Mouse (Mus musculus) stomach, embryonic 16.5 days (tissue): Measurements from ENCODE around the gene Skap2. TPM values are rescaled to one million over a fixed set of nuclear protein-coding genes. Genes with fewer than 3 reads are reported as not detected.

Experiments used
- ATAC-seq: fragments of 200-750 bp; cut with Nextera tagmentation; 2 replicates; pipeline ENCODE4 v1.8.0; 2017; ENCODE audit warnings: moderate number of reproducible peaks, moderate TSS enrichment; ENCODE audit not compliant: insufficient read depth, low FRiP score
- H3K27ac ChIP-seq: fragments of 300-500 bp; sonication (generic); 2 replicates; pipeline ENCODE4 v1.5.1; 2014; ENCODE audit warnings: low read length
- H3K27me3 ChIP-seq: fragments of 300-500 bp; sonication (generic); 2 replicates; pipeline ENCODE4 v1.6.1; 2014; ENCODE audit warnings: low read length, control low read depth, mixed read lengths; ENCODE audit not compliant: control insufficient read depth, insufficient read depth
- H3K36me3 ChIP-seq: fragments of 300-500 bp; sonication (generic); 2 replicates; pipeline ENCODE4 v1.6.1; 2014; ENCODE audit warnings: low read length; ENCODE audit not compliant: control insufficient read depth, insufficient read depth
- H3K4me1 ChIP-seq: fragments of 300-500 bp; sonication (generic); 2 replicates; pipeline ENCODE4 v1.6.1; 2014; ENCODE audit warnings: low read length, control low read depth, mixed read lengths; ENCODE audit not compliant: control insufficient read depth, insufficient read depth
- H3K4me2 ChIP-seq: fragments of 300-500 bp; sonication (generic); 2 replicates; pipeline ENCODE4 v1.6.1; 2014; ENCODE audit warnings: low read depth, low read length, mixed read lengths
- H3K4me3 ChIP-seq: fragments of 300-500 bp; sonication (generic); replicated peaks from 2 replicates; pipeline ENCODE4 v1.5.1; 2014; ENCODE audit warnings: mild to moderate bottlenecking, low read length
- H3K9ac ChIP-seq: fragments of 300-500 bp; sonication (generic); 2 replicates; pipeline ENCODE4 v1.6.1; 2014; ENCODE audit warnings: low read length
- H3K9me3 ChIP-seq: fragments of 300-500 bp; sonication (generic); replicated peaks from 2 replicates; pipeline ENCODE4 v1.6.1; 2016; ENCODE audit warnings: low read length, control low read depth; ENCODE audit not compliant: control insufficient read depth
- whole genome bisulfite sequencing: fragments of 180-500 bp; shearing (Covaris S2); extraction: QIAGEN DNeasy Blood & Tissue Kit; methylation state at CpG from one replicate; pipeline ENCODE4 v1.1.7; 2014; 5-methylcytosine and 5-hydroxymethylcytosine counted together
- polyA plus RNA-seq: library from polyadenylated mRNA; unstranded; fragments of >200 nt; fragmentation: Nextera tagmentation; extraction: Ambion mirVana; gene quantifications from 2 replicates; pipeline ENCODE4 v1.2.1, GENCODE M21; 2015

The Skap2 gene
- polyA plus RNA-seq, 1 experiment from 2014 or later = 44.6 TPM

DNA sequence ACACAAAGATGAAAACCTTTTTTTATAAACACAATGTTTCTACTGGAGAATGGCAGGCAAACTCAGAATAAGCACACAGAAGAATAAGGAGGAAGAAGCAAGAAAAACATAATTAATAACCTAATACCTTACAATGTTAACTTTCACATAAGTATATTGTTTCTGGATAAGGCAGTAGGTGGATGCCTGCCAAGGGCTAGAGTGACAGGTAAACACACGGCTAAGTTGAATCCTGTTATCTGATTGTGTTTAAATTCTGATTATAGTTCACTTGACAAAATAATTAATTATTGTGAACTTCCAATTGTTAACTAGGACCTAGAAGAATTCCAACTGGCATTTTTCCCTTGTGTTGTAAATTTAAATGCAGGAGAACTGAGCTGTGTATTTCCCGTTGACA lies 138.3 kb downstream of the Skap2 start:
- Histone ChIP-seq H3K27me3 (no peaks in the 10 kb centered on the region), H3K4me3 (no peak overlapping the region), H3K27ac (no peak overlapping the region), H3K4me2 (no peak overlapping the region), H3K9ac (no peak overlapping the region), H3K9me3 (no peaks in the 10 kb centered on the region), H3K4me1 (no peaks in the 10 kb centered on the region), H3K36me3 (no peaks in the 10 kb centered on the region)
- no peak for ATAC-seq
- WGBS = 31% methylated on average over 2 of the region's 2 CpGs

- Histone ChIP-seq H3K9me3 (no peaks in the 10 kb centered on the region), H3K36me3 (no peaks in the 10 kb centered on the region), H3K4me2 (no peak overlapping the region), H3K27me3 (no peaks in the 10 kb centered on the region), H3K27ac (no peak overlapping the region), H3K4me1 (no peaks in the 10 kb centered on the region), H3K4me3 (no peak overlapping the region), H3K9ac (no peak overlapping the region)
- 16% methylated on average over 1 of the region's 1 CpGs for WGBS
- no peak for ATAC-seq
Measured at GRCm38 (mm10) chr6:51871135-51871534, 141.2 kb downstream of the Skap2 start.

- Histone ChIP-seq H3K4me2 (no peak overlapping the region), H3K9me3 (no peaks in the 10 kb centered on the region), H3K4me3 (no peak overlapping the region), H3K4me1 (no peaks in the 10 kb centered on the region), H3K36me3 (no peaks in the 10 kb centered on the region), H3K9ac (no peak overlapping the region), H3K27me3 (no peaks in the 10 kb centered on the region), H3K27ac (no peak overlapping the region)
- ATAC-seq = no peak
- WGBS = 55% methylated on average over 1 of the region's 1 CpGs
Measured at GRCm38 (mm10) chr6:51870294-51870693, 142.1 kb downstream of the Skap2 start.

DNA sequence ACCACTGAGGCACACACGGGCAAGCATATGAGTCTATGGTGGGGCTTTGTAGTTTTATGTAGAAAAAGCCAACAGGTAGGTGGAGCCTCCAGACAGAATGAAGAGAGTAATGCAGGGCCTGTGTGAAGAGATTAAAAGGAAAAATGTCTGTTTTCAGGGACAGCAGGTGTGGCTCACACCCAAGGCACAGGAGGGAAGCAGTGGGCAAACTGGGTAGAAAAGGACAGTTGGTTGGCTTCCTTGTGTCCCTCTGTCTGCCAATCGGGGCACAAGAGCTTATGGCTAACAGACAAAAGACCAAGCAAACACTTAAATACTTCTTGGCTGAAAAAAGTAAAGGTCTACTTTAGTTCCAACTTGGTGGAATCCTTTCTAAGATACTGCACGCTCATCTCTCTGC lies 145.8 kb downstream of the Skap2 start:
- Histone ChIP-seq H3K4me3 (no peak overlapping the region), H3K27me3 (no peaks in the 10 kb centered on the region), H3K36me3 (no peaks in the 10 kb centered on the region), H3K9me3 (no peaks in the 10 kb centered on the region), H3K27ac (peak overlapping the region; percentile 18; the same call in 1 of the 2 replicates), H3K9ac (no peak overlapping the region), H3K4me1 (no peaks in the 10 kb centered on the region), H3K4me2 (no peak overlapping the region)
- no peak for ATAC-seq
- 74% methylated on average over 3 of the region's 3 CpGs for WGBS

DNA sequence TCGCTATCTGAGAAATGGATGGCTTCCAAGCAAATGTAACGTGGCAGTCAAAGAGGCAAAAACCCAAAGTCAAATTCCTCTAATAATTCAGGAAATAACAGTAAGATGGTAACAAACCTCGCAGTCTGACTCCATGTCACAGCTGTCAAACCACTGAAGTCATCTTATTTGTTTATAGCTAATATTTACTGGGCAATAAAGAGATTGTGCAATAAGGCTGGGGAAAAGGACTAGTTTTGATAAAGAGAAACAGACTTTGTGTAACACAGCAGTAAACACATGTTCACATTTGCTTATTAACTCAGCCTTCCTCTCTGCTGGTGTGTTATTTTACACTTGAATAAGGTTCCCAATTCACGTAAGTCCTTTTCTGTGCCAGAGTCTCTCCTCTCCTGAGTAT lies 148.8 kb downstream of the Skap2 start:
- WGBS = 60% methylated on average over 4 of the region's 4 CpGs
- Histone ChIP-seq H3K36me3 (no peaks in the 10 kb centered on the region), H3K4me3 (no peak overlapping the region), H3K4me2 (no peak overlapping the region), H3K9me3 (no peaks in the 10 kb centered on the region), H3K4me1 (no peaks in the 10 kb centered on the region), H3K9ac (no peak overlapping the region), H3K27ac (no peak overlapping the region), H3K27me3 (no peaks in the 10 kb centered on the region)
- no peak for ATAC-seq

DNA sequence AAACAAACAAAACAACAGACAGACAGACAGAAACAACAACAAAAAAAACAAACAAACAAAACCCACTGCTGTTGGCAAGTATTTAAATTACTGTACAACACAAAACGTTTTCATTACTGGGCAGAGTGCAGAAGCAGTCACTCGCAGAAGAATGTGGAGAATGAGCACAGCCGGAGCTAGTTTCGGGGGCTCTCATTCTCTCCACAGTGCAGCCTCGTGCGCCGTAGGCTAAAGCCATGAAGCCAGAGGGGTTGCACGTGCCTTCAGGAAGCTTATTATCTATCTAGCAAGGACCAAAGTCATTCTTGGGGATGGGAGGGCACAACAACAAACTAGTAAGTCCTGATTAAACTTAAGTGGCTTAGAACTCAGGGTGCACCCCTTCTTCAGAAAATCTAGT lies 152.0 kb downstream of the Skap2 start:
- no peak overlapping the region for H3K4me3 ChIP-seq
- no peak for ATAC-seq
- H3K27me3 ChIP-seq = no peaks in the 10 kb centered on the region
- H3K9ac ChIP-seq = no peak overlapping the region
- H3K4me1 ChIP-seq = no peaks in the 10 kb centered on the region
- no peak overlapping the region for H3K27ac ChIP-seq
- H3K9me3 ChIP-seq = no peaks in the 10 kb centered on the region
- no peak overlapping the region for H3K4me2 ChIP-seq
- H3K36me3 ChIP-seq = no peaks in the 10 kb centered on the region
- WGBS = 28% methylated on average over 8 of the region's 8 CpGs

GRCm38 (mm10) chr6:51857821-51858220 lies 154.5 kb downstream of the Skap2 start:
- H3K4me2 ChIP-seq = peak overlapping the region; percentile 20; the same call in 1 of the 2 replicates
- under 1% methylated on average over 11 of the region's 11 CpGs for WGBS

DNA sequence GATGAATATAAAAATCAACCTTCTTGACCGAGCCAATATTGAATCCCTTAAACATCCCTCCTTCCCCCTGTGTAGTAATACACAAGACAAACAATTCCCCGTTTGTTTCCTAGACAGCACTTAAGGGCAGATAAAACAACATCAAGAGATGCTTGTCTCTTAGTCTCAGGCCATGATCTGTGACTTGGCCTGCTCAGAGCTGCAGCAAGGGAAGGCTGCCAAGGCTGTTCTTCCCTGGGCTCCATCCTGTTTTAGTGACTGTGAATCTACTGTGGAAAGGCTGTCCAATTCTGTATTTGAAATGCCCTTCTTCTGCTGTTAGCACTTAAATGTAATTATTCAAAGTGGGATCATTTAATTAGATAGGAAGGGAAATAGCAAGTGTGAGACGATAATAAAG lies 159.1 kb downstream of the Skap2 start:
- Histone ChIP-seq H3K36me3 (no peaks in the 10 kb centered on the region), H3K4me2 (no peak overlapping the region), H3K27me3 (no peaks in the 10 kb centered on the region; the same call in 1 of the 2 replicates), H3K4me1 (no peaks in the 10 kb centered on the region), H3K9ac (no peak overlapping the region), H3K27ac (no peak overlapping the region), H3K4me3 (no peak overlapping the region), H3K9me3 (no peaks in the 10 kb centered on the region)
- WGBS = 65% methylated on average over 3 of the region's 3 CpGs
- ATAC-seq = no peak

More at GRCm38 (mm10) chr6:51857821-51858220, 154.5 kb downstream of the Skap2 start:
- H3K27ac ChIP-seq = no peak overlapping the region
- no peaks in the 10 kb centered on the region for H3K9me3 ChIP-seq
- H3K4me3 ChIP-seq = no peak overlapping the region
- peak; percentile 93 for ATAC-seq
- H3K9ac ChIP-seq = 0 out of 2 replicates have a peak overlapping the region, but pooled peaks have one; percentile 23
- no peaks in the 10 kb centered on the region for H3K4me1 ChIP-seq
- no peaks in the 10 kb centered on the region for H3K36me3 ChIP-seq
- H3K27me3 ChIP-seq = no peaks in the 10 kb centered on the region

DNA sequence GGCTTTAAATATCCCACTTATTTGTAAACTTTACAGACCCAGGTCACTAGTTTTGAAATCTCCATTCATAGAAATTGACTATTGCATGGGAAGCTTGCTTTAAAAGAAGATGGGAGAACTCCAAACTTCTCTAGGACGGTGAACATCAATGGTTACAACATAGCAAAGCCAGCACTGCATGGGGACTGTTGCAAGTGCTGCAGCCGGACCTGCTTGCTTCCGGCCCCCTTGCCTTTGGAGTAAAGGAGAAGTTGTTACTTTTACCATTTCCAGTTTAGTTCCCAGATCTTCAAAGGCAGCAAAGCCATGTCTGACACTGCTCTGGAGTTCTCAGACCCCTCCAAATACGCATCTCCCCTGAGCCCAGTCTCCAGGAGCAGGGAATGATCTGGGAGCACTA lies 159.7 kb downstream of the Skap2 start:
- no peaks in the 10 kb centered on the region for H3K4me1 ChIP-seq
- H3K27ac ChIP-seq = no peak overlapping the region
- no peak overlapping the region for H3K4me2 ChIP-seq
- no peak for ATAC-seq
- H3K9ac ChIP-seq = no peak overlapping the region
- no peak overlapping the region for H3K4me3 ChIP-seq
- no peaks in the 10 kb centered on the region for H3K36me3 ChIP-seq
- 57% methylated on average over 4 of the region's 4 CpGs for WGBS
- H3K27me3 ChIP-seq = no peaks in the 10 kb centered on the region; the same call in 1 of the 2 replicates
- no peaks in the 10 kb centered on the region for H3K9me3 ChIP-seq

- WGBS = 37% methylated on average over 7 of the region's 7 CpGs
- Histone ChIP-seq H3K27me3 (peaks cover 4% of the 10 kb centered on the region; the same call in 1 of the 2 replicates), H3K27ac (no peak overlapping the region)
Measured at GRCm38 (mm10) chr6:51851544-51851943, 160.8 kb downstream of the Skap2 start.

More at GRCm38 (mm10) chr6:51851544-51851943, 160.8 kb downstream of the Skap2 start:
- Histone ChIP-seq H3K9me3 (no peaks in the 10 kb centered on the region), H3K4me2 (no peak overlapping the region), H3K9ac (no peak overlapping the region), H3K4me3 (no peak overlapping the region), H3K36me3 (no peaks in the 10 kb centered on the region), H3K4me1 (no peaks in the 10 kb centered on the region)
- no peak for ATAC-seq
